Mouse (Mus musculus) gastrocnemius, postnatal 4 days (tissue): Measurements from ENCODE around the gene Olfr1324. TPM values are rescaled to one million over a fixed set of nuclear protein-coding genes. Genes with fewer than 3 reads are reported as not detected.
"Not testable (repeated sequence)": the region's sequence is repeated elsewhere in the genome, so short reads cannot be mapped to it uniquely, and the experiment has no call there.

Source experiments
- DNase-seq, 2 experiments: peaks; one replicate each; pipeline ENCODE4 v3.0.0; 2021 to 2022; ENCODE audit warnings: low spot score in 2 of 2, mixed read lengths in 2 of 2
- long read RNA-seq, 2 experiments: library from polyadenylated mRNA; stranded (forward); transcript quantifications; one replicate each; pipeline ENCODE4 v2.0.0; 2021
- total RNA-seq, 2 experiments: library from RNA; stranded (reverse); gene quantifications; 2 replicates each; pipeline ENCODE4 v1.2.3; 2021

The Olfr1324 gene
- not detected for total RNA-seq
- long read RNA-seq, experiment 1, result 0 reads
- long read RNA-seq, experiment 2, result 0 reads

GRCm38 (mm10) chrX:50428398-50428797, at the start of gene Olfr1324:
Gene Olfr1324, minus strand, starts transcription at chrX:50428498.
- no peak for DNase-seq

GRCm38 (mm10) chrX:50470341-50470740, 42.0 kb upstream of the Olfr1324 start:
- DNase-seq, result not testable (repeated sequence)

GRCm38 (mm10) chrX:50456136-50456535, 27.8 kb upstream of the Olfr1324 start:
- DNase-seq, result no peak

DNA sequence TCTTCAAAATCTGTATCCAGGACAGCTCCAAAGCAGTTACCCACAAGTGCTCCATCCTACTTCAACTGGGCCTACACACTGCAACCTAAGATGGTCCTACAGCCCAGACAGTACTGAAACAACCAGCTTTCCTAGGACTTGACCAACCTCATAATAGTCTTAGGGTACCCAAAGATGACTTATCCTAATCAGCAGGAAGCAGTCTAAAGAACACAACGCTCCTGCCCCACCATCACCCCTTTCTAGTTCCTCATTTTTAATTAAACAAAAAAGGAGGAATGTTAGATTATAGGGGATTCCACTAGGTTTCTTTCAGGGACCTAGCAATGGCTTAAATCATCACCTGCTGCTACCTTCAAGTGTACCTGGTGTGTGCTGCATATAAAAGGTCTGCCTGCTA, 15.1 kb upstream of the Olfr1324 start:
- DNase-seq, result no peak

GRCm38 (mm10) chrX:50442696-50443095, 14.4 kb upstream of the Olfr1324 start:
- no peak for DNase-seq

- no peak for DNase-seq
These were observed 4.2 kb upstream of the Olfr1324 start for GRCm38 (mm10) chrX:50432499-50432898.

DNA sequence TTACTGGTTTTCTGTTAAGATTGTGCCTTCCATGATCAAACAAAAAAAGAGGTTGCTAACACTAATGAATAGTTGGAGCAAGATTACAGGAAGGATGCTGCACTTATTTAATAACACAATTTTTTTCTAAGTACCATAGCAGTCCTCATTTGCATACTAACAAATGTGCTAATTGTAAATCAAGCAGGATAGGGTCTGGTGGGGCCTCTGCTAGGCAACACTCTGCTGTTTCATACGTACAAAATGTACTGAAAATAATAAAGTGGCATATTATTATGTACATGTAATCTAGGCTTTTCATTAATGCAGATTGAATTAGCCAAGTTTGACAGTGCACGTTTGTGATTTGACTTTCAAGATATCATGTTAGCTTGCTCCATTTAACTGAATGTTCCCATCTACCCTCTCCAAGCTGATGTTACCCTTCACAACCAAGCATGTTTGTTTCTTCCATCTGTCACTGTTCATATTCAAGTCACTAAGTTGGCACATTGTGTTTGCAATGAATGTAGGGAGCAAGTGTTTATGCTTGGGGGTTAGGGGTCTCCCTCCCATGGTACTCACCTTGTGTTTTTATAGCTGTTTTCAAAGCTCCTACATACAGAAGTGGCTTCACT, 478 bp downstream of the Olfr1324 start:
- DNase-seq, result no peak

DNA sequence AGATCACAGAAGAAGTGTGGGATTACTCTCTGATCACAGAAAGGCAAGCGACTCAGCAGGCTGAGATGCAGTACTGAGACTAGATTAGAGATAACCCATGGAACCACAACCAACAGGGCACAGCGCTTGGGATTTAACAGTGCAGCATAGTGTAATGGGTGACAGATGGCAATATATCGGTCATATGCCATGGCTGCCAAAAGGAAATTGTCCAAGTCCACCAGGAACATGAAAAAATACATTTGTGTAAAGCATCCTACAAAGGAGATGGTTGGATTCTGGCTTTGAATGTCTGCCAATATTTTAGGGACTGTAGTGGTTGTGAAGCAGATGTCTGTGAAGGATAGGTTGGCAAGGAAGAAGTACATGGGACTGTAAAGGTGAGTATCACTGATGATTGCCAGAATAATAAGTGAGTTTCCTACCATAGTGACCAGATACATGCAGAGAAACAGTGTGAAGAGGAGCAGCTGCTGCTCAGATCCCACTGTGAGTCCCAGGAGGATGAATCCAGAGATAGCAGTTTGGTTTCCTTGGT, 2.3 kb downstream of the Olfr1324 start:
- no peak for DNase-seq

DNA sequence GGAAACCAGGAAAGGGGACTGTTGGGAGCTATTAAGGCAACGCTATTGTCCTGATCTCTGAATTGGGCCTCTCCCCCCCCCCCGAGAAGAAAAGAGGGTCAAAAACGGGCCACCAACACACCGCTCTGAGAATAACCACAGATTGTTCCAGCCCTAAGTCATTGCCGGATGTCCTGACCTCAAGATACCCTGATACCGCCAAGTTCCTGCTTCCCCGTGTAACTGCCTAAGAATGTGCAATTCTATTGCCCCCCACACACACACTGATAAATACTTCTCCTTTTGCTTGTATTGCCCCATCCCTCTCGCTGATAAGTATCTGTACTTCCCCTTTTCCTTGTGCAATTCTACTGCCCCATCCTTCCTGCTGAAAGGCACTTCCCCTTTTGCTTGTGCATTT, 17.9 kb downstream of the Olfr1324 start:
- DNase-seq, result not testable (repeated sequence)

DNA sequence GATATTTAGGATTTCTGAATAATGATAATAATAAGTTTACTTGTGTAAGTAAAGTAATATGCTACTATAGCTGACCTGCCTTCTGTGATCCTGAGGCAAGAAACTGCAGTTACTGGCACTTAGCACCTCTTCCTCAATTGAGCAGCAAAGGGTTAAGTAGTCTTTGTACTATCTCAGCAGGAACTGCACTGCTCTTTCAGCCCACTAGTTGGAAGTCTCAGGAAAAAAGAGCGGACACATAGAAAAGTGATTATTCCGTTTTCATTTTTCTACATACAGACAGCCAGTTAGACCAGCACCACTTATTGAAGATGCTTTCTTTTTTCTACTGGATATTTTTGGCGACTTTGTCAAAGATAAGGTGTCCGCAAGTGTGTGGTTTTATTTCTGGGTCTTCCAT, 37.7 kb downstream of the Olfr1324 start:
- not testable (repeated sequence) for DNase-seq

GRCm38 (mm10) chrX:50374978-50375377, 53.3 kb downstream of the Olfr1324 start:
- no peak for DNase-seq
